Mouse (Mus musculus) frontal cortex, postnatal 10 days (tissue): ENCODE results near the gene Pcbd2.

Experiments used
- DNase-seq, 2 experiments: peaks; one replicate each; pipeline ENCODE4 v3.0.0; 2022; ENCODE audit warnings: low spot score in 2 of 2, mixed read lengths in 1 of 2

Gene Pcbd2

GRCm38 (mm10) chr13:55826008-55826671, 99.0 kb downstream of the Pcbd2 start:
- DNase-seq, result no peak
